Mouse (Mus musculus): ENCODE measurements at regions not wholly inside any gene's neighbourhood (a gene's known extent, or its start where the extent isn't known, plus 50 kb on each side); places are given as distances from the start of the nearest gene placed in this dataset.

GRCm38 (mm10) chr16:95851907-95852306 is 138.9 kb downstream of the Psmg1 start:
- H3K9me3 ChIP-seq (replicated peaks) = no peaks in the 10 kb centered on the region
- H3K27ac ChIP-seq = peak overlapping the region; percentile 74
- H3K36me3 ChIP-seq = no peaks in the 10 kb centered on the region
- H3K4me1 ChIP-seq = peaks cover 40% of the 10 kb centered on the region
- WGBS = 86% methylated on average over 5 of the region's 5 CpGs
- no peaks in the 10 kb centered on the region for H3K27me3 ChIP-seq (ENCODE audit: low read depth, poor library complexity, severe bottlenecking)
- DNase-seq (ENCODE audit: low spot score) = no peak
- H3K4me3 ChIP-seq = no peak overlapping the region

- Histone ChIP-seq H3K9me3 (replicated peaks) (no peaks in the 10 kb centered on the region; the same call in 1 of the 2 replicates), H3K36me3 (no peaks in the 10 kb centered on the region), H3K4me1 (peaks cover 69% of the 10 kb centered on the region), H3K4me3 (no peak overlapping the region), H3K27me3 (ENCODE audit: low read depth, poor library complexity, severe bottlenecking) (no peaks in the 10 kb centered on the region), H3K27ac (peak overlapping the region; percentile 84)
- DNase-seq (ENCODE audit: low spot score) = peak; percentile 77
- 20% methylated on average over 6 of the region's 6 CpGs for whole genome bisulfite sequencing
Observed at GRCm38 (mm10) chr16:95848555-95849082, 142.1 kb downstream of the Psmg1 start.

- peaks cover 5% of the 10 kb centered on the region; the same call in 1 of the 2 replicates for H3K36me3 ChIP-seq
- H3K27me3 ChIP-seq (ENCODE audit: low read depth, poor library complexity, severe bottlenecking) = no peaks in the 10 kb centered on the region
- 19% methylated on average over 3 of the region's 3 CpGs for WGBS
- DNase-seq (ENCODE audit: low spot score) = peak; percentile 79
- peaks cover 69% of the 10 kb centered on the region for H3K4me1 ChIP-seq
- H3K27ac ChIP-seq = peak overlapping the region; percentile 84
- H3K9me3 ChIP-seq (replicated peaks) = no peaks in the 10 kb centered on the region; the same call in 1 of the 2 replicates
- H3K4me3 ChIP-seq = no peak overlapping the region
Observed at GRCm38 (mm10) chr16:95847765-95848483, 142.8 kb downstream of the Psmg1 start.

- no peaks in the 10 kb centered on the region; the same call in 1 of the 2 replicates for H3K9me3 ChIP-seq (replicated peaks)
- peaks cover 5% of the 10 kb centered on the region; the same call in 1 of the 2 replicates for H3K36me3 ChIP-seq
- peak overlapping the region; percentile 84 for H3K27ac ChIP-seq
- peak; percentile 70 for DNase-seq (ENCODE audit: low spot score)
- WGBS = 15% methylated on average over 10 of the region's 10 CpGs
- peaks cover 63% of the 10 kb centered on the region for H3K4me1 ChIP-seq
- H3K27me3 ChIP-seq (ENCODE audit: low read depth, poor library complexity, severe bottlenecking) = no peaks in the 10 kb centered on the region
- H3K4me3 ChIP-seq = no peak overlapping the region
Observed at GRCm38 (mm10) chr16:95845323-95845860, 143.5 kb downstream of the Ets2 start.

- H3K27me3 ChIP-seq (ENCODE audit: low read depth, poor library complexity, severe bottlenecking) = no peaks in the 10 kb centered on the region
- H3K4me1 ChIP-seq = peaks cover 60% of the 10 kb centered on the region
- H3K36me3 ChIP-seq = peaks cover 5% of the 10 kb centered on the region; the same call in 1 of the 2 replicates
- H3K9me3 ChIP-seq (replicated peaks) = no peaks in the 10 kb centered on the region; the same call in 1 of the 2 replicates
- no peak overlapping the region for H3K4me3 ChIP-seq
- DNase-seq (ENCODE audit: low spot score) = peak; percentile 73
- WGBS = 13% methylated on average over 4 of the region's 4 CpGs
- H3K27ac ChIP-seq = peak overlapping the region; percentile 84
Observed at GRCm38 (mm10) chr16:95844691-95845090, 142.8 kb downstream of the Ets2 start.

GRCm38 (mm10) chr16:95842766-95843165 is 140.9 kb downstream of the Ets2 start:
- H3K4me1 ChIP-seq = peaks cover 48% of the 10 kb centered on the region
- WGBS = 91% methylated on average over 3 of the region's 3 CpGs
- H3K4me3 ChIP-seq = no peak overlapping the region
- 0 out of 2 replicates have a peak overlapping the region, but pooled peaks have one; percentile 63 for H3K27ac ChIP-seq
- H3K27me3 ChIP-seq (ENCODE audit: low read depth, poor library complexity, severe bottlenecking) = no peaks in the 10 kb centered on the region
- peaks cover 5% of the 10 kb centered on the region; the same call in 1 of the 2 replicates for H3K36me3 ChIP-seq
- no peaks in the 10 kb centered on the region; the same call in 1 of the 2 replicates for H3K9me3 ChIP-seq (replicated peaks)
- DNase-seq (ENCODE audit: low spot score) = no peak

- Histone ChIP-seq H3K4me1 (peaks cover 25% of the 10 kb centered on the region), H3K27ac (peak overlapping the region; percentile 59), H3K4me3 (no peak overlapping the region), H3K9me3 (replicated peaks) (no peaks in the 10 kb centered on the region; the same call in 1 of the 2 replicates), H3K27me3 (ENCODE audit: low read depth, poor library complexity, severe bottlenecking) (no peaks in the 10 kb centered on the region), H3K36me3 (peaks cover 5% of the 10 kb centered on the region; the same call in 1 of the 2 replicates)
- WGBS = 87% methylated on average over 5 of the region's 5 CpGs
- DNase-seq (ENCODE audit: low spot score) = no peak
Observed at GRCm38 (mm10) chr16:95839512-95840253, 137.8 kb downstream of the Ets2 start.

- no peaks in the 10 kb centered on the region for H3K27me3 ChIP-seq (ENCODE audit: low read depth, poor library complexity, severe bottlenecking)
- 75% methylated on average over 1 of the region's 1 CpGs for WGBS
- H3K9me3 ChIP-seq (replicated peaks) = no peaks in the 10 kb centered on the region; the same call in 1 of the 2 replicates
- H3K4me3 ChIP-seq = no peak overlapping the region
- peaks cover 27% of the 10 kb centered on the region for H3K4me1 ChIP-seq
- DNase-seq (ENCODE audit: low spot score) = no peak
- peak overlapping the region; percentile 59 for H3K27ac ChIP-seq
- peaks cover 5% of the 10 kb centered on the region; the same call in 1 of the 2 replicates for H3K36me3 ChIP-seq
Observed at GRCm38 (mm10) chr16:95838886-95839430, 137.1 kb downstream of the Ets2 start.

- WGBS = 97% methylated on average over 3 of the region's 3 CpGs
- H3K4me1 ChIP-seq = peaks cover 30% of the 10 kb centered on the region
- DNase-seq (ENCODE audit: low spot score) = no peak
- H3K4me3 ChIP-seq = no peak overlapping the region
- H3K36me3 ChIP-seq = peaks cover 3% of the 10 kb centered on the region; the same call in 1 of the 2 replicates
- H3K27ac ChIP-seq = peak overlapping the region; percentile 59
- no peaks in the 10 kb centered on the region for H3K9me3 ChIP-seq (replicated peaks)
- H3K27me3 ChIP-seq (ENCODE audit: low read depth, poor library complexity, severe bottlenecking) = no peaks in the 10 kb centered on the region
Observed at GRCm38 (mm10) chr16:95838478-95838846, 136.6 kb downstream of the Ets2 start.

- DNase-seq (ENCODE audit: low spot score) = no peak
- Histone ChIP-seq H3K27ac (peak overlapping the region; percentile 59), H3K4me1 (peaks cover 35% of the 10 kb centered on the region), H3K9me3 (replicated peaks) (no peaks in the 10 kb centered on the region), H3K4me3 (no peak overlapping the region), H3K36me3 (no peaks in the 10 kb centered on the region), H3K27me3 (ENCODE audit: low read depth, poor library complexity, severe bottlenecking) (no peaks in the 10 kb centered on the region)
- WGBS = 77% methylated on average over 5 of the region's 5 CpGs
Observed at GRCm38 (mm10) chr16:95837723-95838477, 136.0 kb downstream of the Ets2 start.

- H3K27ac ChIP-seq = peak overlapping the region; percentile 57; the same call in 1 of the 2 replicates
- H3K9me3 ChIP-seq (replicated peaks) = no peaks in the 10 kb centered on the region
- 94% methylated on average over 1 of the region's 1 CpGs for WGBS
Observed at GRCm38 (mm10) chr16:95835941-95836340, 134.1 kb downstream of the Ets2 start.

More at GRCm38 (mm10) chr16:95835941-95836340, 134.1 kb downstream of the Ets2 start:
- peaks cover 51% of the 10 kb centered on the region for H3K4me1 ChIP-seq
- no peaks in the 10 kb centered on the region for H3K27me3 ChIP-seq (ENCODE audit: low read depth, poor library complexity, severe bottlenecking)
- DNase-seq (ENCODE audit: low spot score) = no peak
- H3K36me3 ChIP-seq = no peaks in the 10 kb centered on the region
- H3K4me3 ChIP-seq = no peak overlapping the region
